Mouse (Mus musculus): ENCODE measurements at regions not wholly inside any gene's neighbourhood (a gene's known extent, or its start where the extent isn't known, plus 50 kb on each side); places are given as distances from the start of the nearest gene placed in this dataset.

DNA sequence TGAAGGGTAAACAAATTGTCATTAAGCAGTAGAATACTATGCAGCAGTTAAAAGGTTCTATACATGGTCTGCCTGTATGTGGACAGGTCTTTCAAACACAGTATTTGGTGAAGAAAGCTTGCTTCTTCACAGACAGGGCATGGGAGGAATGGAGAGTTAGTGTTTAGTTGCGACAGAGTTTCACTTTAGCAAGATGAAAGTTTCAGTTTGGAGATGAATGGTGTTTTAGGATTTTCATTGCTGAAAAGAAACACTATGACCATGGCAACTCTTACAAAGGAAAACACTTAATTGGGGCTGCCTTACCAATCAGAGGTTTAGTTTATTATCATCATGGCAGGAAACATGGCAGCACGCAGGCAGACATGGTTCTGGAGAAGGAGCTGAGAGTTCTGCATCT lies 162.2 kb upstream of the Id2 start:
- DNase-seq (ENCODE audit: low spot score) = no peak

DNA sequence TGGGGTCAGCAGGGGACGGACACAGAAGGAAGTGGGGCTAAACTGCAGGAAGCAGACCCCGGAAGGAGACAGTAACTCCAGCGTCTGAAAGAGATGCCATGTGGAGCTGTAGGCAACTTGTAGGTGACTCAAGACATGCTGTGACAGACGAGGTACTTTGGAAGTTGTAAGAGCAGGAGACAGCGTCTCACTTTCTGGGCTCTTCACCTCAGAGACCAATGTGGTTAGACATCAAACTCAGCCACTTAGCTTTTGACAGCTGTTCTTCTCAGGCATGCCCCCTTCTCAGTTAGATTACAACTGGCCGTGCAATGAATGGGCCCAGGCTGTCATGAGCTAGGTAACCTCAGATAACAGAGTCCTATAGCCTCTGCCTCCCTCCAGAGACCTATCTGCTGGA lies 159.3 kb upstream of the Id2 start:
- no peak for DNase-seq (ENCODE audit: low spot score)

DNA sequence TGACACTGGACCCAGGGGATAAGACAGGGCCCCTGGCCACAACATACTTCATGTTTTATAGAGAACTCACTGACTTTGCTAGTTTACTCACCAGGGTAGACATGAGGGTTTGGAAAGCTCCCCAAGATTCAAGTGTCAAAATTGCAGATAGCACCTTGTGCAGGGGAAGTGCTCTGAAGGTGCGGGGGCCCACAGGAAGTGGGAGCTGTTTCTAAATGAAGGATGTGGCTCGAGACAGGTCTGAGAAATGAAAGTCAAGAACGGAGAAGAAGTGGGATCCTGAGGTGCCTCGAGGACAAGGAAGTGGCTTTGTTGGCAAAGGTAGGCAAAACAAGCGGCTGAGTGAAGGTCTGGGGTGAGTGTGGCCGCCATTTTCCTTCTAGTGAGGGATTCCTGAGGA lies 157.8 kb upstream of the Id2 start:
- DNase-seq (ENCODE audit: low spot score) = no peak

DNA sequence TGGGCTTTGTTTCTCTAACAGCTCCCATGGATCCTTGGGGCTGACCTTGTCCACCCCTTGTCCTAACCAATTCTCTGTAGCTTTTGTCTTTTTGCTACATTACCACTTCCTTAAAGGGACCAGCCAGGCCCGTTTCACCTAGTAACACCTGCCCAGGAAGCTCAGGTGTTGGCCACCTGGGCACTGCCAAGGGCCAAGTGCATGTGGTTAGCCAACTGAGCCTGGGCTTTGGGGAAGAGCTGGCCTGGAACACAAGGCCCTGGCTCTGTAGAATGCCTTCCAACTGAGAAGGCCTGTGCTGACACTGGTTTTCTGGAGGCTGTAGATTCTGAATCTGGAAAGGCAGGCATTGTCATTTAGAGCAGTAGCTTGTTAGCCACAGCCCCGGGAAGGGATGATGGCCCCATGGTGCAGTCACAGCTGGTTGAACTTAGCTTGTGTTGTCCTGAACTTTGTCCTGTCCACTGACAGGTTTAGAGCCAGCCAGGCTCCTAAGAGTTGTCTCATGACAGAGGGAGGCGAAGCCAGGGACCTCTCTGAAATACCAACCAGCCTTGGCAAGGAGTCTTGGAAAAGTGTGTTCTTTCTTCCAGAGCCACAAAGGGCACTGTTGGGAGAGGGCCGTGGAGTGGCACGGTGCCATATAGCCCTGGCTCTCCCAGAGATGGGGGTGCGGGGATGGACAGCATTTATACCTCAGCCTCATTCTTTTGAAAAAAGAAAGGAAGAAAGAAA lies 156.0 kb upstream of the Id2 start:
- no peak for DNase-seq (ENCODE audit: low spot score)

DNA sequence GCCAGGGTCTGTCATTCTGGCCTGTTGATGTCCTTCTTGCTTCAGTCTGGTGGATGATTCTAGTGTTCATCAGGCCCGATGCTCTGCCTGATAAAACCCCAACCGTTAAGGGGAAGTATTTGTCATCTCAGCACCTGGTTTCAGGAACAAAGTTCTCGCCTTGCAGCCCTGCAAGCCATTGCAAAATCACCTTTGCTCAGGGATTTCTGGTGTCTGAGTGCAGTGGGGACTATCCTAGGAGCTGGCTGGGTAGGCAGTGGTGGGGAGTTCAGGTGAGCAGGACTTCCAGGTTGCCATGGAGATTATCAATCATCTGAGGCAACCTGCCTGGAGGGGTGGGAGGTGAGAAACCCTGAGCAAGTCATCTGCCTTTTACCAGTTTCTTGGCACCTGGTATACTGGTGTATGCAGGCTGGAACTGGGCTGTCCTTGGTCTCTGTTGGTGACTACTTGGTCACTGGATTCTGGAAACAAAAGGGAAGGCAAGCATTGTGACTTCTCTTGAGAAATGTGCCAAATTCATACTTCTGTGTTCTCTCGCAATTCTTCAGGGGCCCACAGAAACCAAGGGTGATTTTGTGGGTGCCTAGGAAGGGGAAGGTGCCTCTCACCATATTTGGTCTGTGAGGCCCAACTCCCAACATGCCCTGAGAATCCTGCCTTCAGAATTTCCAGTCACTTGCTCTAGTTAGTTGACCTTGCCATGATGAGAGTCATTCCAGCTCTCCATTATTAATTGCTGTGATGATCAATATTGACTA lies 154.7 kb upstream of the Id2 start:
- no peak for DNase-seq (ENCODE audit: low spot score)

DNA sequence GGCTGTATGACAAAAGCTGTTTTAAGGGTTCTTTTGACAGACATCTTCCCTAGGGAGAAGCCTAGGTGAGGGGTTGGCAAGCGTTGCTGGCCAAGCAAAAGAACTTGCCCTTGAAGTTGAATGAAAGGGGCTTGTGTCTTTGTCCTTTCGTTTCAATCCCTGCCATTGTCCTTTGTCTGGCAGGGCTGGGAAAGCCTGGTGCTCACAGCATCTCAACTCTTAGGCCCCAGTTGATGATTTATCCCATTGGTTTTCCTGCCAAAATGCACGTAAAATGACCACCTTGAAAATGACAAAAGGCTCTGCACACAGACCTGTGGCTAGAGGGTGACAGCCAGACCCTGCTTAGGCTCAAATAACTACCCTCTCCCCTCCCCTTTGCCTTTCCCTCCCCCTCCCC lies 153.9 kb upstream of the Id2 start:
- DNase-seq (ENCODE audit: low spot score) = no peak

DNA sequence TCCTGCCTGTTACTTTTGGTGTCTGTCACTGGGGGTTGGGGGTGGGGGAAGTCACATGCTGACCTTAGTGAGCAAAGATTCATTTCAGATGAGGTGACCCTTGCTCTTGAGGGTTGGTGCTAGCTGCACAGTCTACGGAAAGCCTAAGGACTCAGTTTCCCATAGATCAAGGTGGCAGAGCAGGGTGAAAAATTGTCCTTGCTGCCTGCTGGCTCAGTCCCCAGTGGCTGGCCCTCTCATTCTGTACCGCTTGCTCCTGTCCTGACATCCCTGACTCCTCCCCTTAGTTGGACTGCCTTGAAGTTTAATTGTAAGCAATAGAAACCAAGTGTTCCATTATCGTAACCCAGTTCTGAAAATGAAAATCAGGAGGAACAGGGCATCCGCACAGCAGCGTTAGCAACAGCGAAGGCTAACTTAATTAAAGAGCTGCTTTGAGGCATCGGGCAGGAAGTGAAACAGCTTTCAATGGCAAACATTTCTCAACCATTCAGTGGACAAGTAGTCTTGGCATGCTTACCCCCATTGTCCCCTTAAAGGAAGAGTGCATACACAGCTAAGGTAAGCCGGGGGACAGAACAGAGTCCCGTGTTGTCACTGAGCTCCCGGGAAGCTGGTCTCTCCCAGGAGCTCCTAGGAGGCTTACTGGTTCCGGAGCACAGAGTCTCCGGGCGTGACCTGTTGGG lies 151.9 kb upstream of the Id2 start:
- no peak for DNase-seq (ENCODE audit: low spot score)

DNA sequence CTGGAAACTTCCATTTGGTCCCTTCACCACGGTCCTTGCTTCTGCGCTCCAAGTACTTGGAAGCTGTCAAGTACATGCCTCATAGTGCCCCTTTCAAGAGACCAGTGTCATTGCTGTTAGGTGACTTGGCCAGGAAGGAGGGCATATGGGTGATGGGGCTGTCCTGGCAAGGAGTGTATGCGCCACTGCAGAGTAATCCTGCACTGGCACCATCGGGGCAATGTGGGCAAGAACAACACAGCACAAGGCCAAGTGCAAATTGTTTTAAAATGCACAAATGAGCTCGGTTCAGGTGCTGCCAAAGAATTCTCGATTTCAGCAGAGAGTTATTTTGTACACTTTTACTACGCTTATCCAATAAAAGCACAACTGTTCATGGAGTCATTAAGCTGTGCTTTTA lies 149.6 kb upstream of the Id2 start:
- no peak for DNase-seq (ENCODE audit: low spot score)

DNA sequence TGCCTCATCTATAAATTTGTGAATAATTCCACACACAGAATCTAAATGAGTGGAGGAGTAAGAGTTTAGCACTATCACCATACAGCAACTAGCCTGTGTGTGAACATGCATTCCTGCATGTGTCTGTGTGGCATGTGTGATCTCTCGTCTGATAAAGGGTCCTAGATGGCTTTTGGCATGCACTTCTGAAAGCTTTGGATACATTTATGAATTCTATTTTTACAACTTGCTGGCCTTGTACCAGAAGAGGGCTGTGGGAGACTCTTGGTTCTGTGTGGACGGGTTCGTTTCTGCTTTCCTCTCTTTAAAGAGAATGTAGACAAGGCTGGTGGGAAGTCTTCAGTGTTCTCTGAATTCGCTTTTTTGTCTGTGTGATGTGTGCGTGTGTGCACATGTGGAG lies 148.7 kb upstream of the Id2 start:
- no peak for DNase-seq (ENCODE audit: low spot score)

DNA sequence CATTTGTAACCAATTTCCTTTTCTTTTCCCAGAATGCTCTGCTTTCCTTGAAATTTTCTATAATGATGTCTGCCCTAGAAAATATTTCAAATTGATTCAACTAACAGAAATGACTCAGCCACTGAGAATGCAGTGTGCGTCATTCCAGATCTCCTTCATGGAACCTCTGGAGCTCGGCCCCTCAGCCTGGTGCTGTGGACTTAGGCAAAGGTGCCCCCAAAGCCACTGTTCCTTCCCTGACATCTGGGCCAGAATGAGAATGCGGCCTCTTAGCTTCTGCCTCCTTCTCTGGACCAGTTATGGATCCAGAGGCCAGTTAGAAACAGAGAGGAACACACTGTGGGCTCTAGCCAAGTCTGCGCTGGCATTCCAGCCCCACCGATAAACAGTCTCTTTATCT lies 148.3 kb upstream of the Id2 start:
- no peak for DNase-seq (ENCODE audit: low spot score)

DNA sequence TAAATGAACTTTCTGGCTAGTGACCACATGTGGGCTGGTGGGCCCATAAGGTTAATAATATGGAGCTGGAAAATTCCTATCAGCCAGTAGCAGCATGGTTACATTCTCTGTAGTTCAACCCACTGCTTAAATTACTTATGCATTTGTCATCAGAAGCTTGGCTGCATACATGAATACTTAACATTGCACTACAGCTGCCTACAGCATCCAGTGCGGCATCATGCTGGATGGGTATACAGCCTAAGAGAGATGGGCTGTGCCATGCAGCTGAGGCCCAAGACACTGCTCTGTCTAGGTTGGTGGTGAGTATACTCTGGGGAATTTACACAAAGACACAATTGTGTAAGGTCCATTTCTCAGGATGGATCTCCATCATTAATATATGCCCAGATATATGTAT lies 147.7 kb upstream of the Id2 start:
- DNase-seq (ENCODE audit: low spot score) = no peak

DNA sequence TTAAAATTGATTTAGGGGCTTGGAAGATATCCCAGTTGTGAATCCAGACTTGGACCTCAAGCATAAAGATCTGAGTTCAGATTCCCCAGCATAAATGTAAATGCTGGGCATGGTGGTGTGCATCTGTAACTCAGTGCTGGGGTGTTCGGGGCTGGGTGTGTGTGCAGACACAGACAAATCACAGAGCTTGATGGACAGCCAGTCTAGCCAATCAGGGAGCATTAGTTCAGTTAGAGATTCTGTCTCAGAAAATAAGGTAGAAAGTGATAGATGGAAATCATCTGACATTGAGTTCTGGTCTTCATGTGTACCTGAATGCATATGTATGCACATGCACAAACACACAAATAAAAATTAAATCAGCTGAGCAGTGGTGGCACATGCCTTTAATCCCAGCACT lies 147.0 kb upstream of the Id2 start:
- DNase-seq (ENCODE audit: low spot score) = no peak

DNA sequence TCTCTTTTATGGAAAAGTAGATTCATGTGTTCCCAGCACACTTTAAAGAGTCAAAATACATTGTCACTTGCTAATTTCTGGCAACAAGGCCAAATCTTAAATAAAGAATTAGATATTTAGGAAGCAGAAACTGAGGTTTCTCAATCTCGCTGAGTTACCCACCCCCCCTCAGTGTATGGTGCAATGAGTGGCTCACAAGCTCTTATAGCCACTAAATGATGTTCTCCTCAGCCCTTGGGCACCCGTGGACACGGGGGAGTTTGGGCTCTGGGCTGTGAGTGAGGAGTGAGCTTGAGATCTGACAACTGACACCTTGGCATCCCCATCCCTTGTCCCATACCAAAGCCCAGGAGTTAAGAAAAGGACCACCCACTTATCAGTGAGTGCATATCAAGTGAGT lies 145.4 kb upstream of the Id2 start:
- DNase-seq (ENCODE audit: low spot score) = no peak

DNA sequence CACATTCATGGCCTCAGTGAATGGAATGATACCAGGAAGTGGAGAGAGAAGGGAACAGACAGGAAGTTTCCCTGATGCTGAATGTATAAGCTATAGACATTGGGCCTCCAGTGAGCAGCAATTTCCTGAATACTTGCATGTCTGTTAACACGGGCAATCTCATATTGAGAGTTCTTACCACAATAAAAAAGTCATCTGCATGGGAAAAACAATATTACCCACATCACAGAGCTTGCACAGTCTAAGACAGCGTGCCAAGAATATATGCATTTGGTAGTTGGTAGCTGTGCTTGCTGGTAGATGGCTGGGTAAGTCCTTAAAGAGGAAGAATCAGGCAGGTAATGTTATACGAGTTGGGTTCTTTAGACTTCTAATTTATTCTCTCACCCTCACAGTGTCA lies 144.7 kb upstream of the Id2 start:
- DNase-seq (ENCODE audit: low spot score) = no peak

DNA sequence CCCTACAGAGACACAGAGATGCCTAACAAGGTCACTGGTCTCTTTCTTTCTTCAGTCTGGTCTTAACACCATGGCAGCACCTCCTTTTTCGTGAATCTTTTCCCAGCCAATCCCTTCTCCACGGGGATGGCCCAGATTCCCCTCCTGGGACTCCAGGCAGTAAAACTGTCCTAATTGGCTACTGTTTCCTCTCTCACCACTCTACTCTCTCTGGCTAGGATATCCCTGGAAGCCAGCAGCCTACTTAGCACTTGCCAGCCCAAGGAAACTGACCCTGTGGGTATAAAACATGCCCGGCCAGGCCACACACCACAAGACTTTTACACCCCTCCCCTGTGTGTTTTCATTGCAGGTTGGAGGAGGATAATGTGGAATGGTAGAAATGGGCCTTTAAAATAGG lies 143.9 kb upstream of the Id2 start:
- DNase-seq (ENCODE audit: low spot score) = no peak

DNA sequence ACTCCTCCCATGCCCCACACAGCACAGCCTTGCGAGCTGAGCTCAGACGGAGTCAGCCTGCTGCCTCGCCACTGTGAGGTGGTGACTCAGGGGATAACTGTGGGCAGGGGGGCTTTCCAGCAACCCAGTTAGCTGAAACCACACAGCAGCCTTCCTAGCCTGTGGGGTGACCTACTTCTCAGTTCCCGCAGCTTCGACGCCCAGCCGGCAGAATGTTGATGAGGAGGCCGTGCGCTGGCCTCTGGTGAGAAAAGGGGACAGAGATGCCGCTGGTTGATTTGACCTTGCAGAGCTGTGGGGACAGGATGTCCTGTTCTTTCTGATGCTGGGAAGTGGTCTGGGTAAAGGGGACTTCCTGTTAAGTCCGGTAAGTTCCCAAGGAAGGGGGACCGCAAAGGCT lies 143.2 kb upstream of the Id2 start:
- no peak for DNase-seq (ENCODE audit: low spot score)

DNA sequence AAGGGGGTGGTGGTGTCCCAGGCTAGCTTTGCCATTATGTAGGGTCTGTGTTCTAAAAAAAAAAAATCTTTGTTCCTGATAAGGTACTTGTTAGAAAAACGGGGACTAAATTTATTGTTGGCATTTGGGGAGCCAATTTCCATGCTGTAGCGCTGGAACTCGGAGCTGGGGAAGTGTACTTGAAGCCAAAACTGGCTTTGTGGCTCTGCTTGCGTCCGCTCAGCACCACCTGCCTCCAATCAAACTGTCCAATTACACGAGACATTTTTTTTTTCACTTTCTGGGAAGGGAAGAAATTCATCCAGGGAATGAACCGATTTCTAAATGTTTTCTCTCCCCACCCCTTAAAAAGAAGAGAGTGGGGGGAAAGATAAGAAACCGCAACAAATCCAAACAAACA lies 138.1 kb upstream of the Id2 start:
- DNase-seq (ENCODE audit: low spot score) = no peak

DNA sequence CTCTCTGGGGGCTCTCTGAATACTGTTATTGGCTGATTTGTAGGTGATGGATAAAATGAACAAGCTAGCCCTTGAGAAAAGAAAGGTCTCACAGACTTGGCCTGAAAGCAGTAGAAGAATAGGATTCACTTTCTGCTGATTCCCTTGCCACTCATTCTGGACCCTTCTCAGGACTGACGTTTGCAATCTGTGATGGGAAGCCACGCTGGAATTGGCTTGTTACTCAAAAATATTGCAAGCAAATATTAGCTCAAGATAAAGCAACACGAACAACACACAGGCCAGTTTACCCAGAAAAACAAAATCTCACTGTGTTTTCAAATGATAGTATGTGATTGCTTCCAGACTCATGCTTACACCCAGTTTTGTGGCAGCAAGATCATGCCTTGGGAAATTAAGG lies 137.7 kb upstream of the Id2 start:
- DNase-seq (ENCODE audit: low spot score) = no peak

DNA sequence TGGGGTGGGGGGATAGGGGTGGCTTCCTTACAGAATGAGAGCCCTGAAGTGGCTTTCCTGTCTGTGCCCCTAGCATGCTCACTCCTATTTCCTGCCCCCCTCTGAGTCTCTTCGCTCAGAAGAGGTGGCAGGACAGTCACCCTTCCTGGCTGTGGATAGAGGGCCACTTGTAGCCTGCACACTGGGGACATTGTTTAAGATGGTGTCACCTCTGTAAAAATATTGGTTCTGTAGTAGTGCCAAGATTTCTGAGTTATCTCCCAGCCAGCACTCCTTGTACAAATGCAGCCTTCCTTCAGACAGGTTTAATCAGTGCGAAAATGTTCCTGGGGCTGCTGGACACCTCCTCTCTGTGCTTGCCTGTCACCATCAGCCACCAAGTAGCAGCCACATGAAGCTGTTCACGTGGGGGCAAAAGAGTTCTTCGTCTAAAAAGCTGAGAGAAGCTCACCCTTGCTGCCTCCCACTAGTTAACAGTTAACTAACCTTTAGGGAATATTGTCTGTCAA lies 136.1 kb upstream of the Id2 start:
- DNase-seq (ENCODE audit: low spot score) = no peak

DNA sequence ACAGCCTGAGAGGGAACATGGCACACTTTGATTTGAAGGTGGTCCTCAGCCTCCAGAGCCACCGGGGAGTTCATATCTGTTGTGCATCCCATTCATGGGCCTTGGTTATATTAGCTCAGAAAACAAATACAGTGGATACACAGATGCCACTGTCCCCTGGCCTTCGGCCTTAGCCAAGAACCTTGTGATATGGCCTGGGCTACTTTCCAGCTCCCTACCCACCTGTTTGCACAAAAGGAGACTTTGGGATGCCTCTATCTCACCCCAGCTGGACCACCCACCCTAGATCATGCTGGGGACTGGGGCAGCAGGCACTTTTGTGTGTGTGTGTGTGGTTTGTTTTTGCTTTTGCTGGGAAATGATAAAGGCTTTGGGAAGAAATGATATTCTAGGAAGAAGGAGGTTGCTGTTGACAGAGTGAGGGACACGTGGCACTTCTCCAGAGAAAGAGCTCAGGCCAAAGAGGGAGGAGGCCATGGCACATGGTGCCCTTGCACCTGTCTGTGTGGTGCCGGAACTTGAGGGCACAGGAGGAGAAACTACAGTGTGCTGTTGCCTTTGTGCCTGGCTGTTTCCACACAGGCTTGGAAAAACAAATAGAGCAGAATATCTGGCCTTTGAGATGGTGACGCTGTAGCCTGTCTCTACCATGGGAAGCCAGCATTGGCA lies 135.6 kb upstream of the Id2 start:
- no peak for DNase-seq (ENCODE audit: low spot score)

DNA sequence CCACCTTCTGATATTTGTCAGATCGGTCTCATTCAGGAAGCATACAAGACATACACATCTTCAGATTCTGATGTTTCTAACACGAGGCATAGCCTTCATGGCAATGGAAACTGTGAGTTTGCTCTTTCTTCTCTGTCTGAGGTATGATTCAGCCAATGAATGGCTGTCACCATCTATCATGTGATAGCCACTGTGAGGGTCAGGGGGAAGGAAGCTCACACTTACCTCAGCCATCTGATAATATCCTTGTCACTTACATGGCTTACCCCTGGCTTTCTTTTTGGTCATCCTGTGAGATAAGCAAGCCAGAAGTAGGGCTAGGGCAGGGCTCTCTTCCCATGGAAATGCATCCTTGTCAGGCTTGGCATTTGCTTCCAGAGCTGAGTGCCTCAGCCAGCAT lies 131.8 kb upstream of the Id2 start:
- no peak for DNase-seq (ENCODE audit: low spot score)

DNA sequence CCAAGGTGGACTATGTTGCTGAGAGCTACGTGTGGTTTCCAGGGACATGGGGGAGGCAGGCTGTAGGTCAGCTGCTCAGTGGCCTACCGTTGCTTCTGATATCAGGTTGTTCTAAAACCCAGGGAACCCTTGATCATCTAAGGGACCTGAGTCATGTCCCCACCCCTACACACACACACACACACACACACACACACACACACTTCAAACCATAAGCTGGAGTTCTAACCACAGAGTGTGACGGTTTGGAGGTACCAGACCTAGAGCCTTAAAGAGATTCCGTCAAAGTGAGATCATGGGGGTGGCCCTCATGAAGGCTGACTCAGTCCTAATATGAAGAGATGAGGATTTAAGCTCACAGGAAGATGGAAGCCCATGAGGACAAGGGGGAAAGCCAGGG lies 130.8 kb upstream of the Id2 start:
- no peak for DNase-seq (ENCODE audit: low spot score)

DNA sequence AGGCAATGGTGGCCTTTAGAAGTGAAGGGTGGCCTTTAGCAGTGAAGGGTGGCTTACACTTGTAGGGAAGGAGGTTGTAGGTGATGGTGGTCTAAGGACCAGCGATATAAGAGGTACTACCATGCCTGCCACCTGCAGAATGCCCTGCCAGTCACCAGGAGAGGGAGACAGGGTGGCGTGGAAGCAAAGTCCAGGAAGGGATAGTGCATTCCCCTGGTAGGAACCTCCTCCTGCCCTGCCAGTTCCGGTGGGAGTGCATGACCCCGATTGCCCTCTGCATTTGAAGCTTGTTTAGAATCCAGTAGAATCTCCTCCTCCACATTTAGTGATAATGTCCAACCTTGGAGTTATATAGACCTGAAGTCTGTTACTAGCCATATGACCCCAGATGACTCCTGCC lies 127.7 kb upstream of the Id2 start:
- no peak for DNase-seq (ENCODE audit: low spot score)
